Mouse (Mus musculus): ENCODE results near the gene Taf5l.

- TF ChIP-seq CTCF (IDR thresholded peaks at IDR 0.05; ENCODE audit: low read depth, low read length) (no peak), GATA1 (IDR thresholded peaks at IDR 0.05; ENCODE audit: borderline replicate concordance, low read length) (no peak), TAL1 (conservative IDR thresholded peaks at IDR 0.05; ENCODE audit: low read depth, low read length) (no peak), POLR2AphosphoS5 (IDR thresholded peaks at IDR 0.05; ENCODE audit: insufficient replicate concordance, low read depth, low read length) (no peak)
Observed at GRCm38 (mm10) chr8:123980239-123980638, 41.0 kb downstream of the Taf5l start.
